Mouse (Mus musculus): ENCODE results near the gene Ncapg. TPM values are rescaled to one million over a fixed set of nuclear protein-coding genes. Genes with fewer than 3 reads are reported as not detected.
A peak's percentile ranks its signal among the peaks of the same experiment; 100 is the strongest.

Gene Ncapg
- polyA plus RNA-seq (2012; rRNA removed) = 23.2 and 29.2 TPM in 2 replicates
- polyA plus RNA-seq (2014; fragmentation: Nextera tagmentation; extraction: Ambion mirVana) = 40.6 and 43.0 TPM in 2 replicates

- Histone ChIP-seq H3K4me1 (ENCODE audit: control insufficient read depth, insufficient read depth, low read length) (peaks cover 3% of the 10 kb centered on the region; the same call in 1 of the 2 replicates), H3K9me3 (ENCODE audit: control insufficient read depth, low read length) (no peaks in the 10 kb centered on the region), H3K9ac (ENCODE audit: low read depth, low read length, severe bottlenecking) (peak within 1 kb of the TSS; percentile 73), H3K27me3 (ENCODE audit: control insufficient read depth, insufficient read depth, low read length) (no peaks in the 10 kb centered on the region), H3K4me3 (replicated peaks; ENCODE audit: low read length) (peak within 1 kb of the TSS; percentile 75), H3K4me2 (replicated peaks; ENCODE audit: low read depth, low read length, severe bottlenecking) (peak within 1 kb of the TSS; percentile 71), H3K27ac (replicated peaks; ENCODE audit: low read depth, low read length) (peak within 1 kb of the TSS; percentile 77), H3K36me3 (ENCODE audit: control insufficient read depth, insufficient read depth, low read length) (0 out of 2 replicates have a peak, but pooled peaks cover 2% of the 10 kb centered on the region)
- under 1% methylated on average over 62 of the region's 66 CpGs for WGBS
- DNase-seq (ENCODE audit: low spot score) = peak; percentile 98
- peak; percentile 16; the same call in 1 of the 2 replicates for TF ChIP-seq POLR2A (IDR thresholded peaks at IDR 0.05; ENCODE audit: borderline replicate concordance, extremely low read depth, insufficient read depth, insufficient read length)
- peak; percentile 100 for ATAC-seq (ENCODE audit: low FRiP score, low read depth)
Measured at GRCm38 (mm10) chr5:45669598-45670279, at the start of gene Ncapg. Ncapg (plus strand) TSS chr5:45669919.

GRCm38 (mm10) chr5:45621511-45621910 is 48.2 kb upstream of the Ncapg start:
- no peaks in the 10 kb centered on the region for H3K36me3 ChIP-seq (ENCODE audit: control insufficient read depth, insufficient read depth, low read length)
- H3K27ac ChIP-seq (replicated peaks; ENCODE audit: low read depth, low read length) = no peak overlapping the region
- no peak overlapping the region for H3K9ac ChIP-seq (ENCODE audit: low read depth, low read length, severe bottlenecking)
- no peaks in the 10 kb centered on the region for H3K27me3 ChIP-seq (ENCODE audit: control insufficient read depth, insufficient read depth, low read length)
- ATAC-seq (ENCODE audit: low FRiP score, low read depth) (no peak), DNase-seq (ENCODE audit: low spot score) (no peak)
- H3K4me2 ChIP-seq (replicated peaks; ENCODE audit: low read depth, low read length, severe bottlenecking) = no peak overlapping the region
- no peak overlapping the region for H3K4me3 ChIP-seq (replicated peaks; ENCODE audit: low read length)
- TF ChIP-seq POLR2A (IDR thresholded peaks at IDR 0.05; ENCODE audit: borderline replicate concordance, extremely low read depth, insufficient read depth, insufficient read length) = no peak
- WGBS = 63% methylated on average over 3 of the region's 3 CpGs
- H3K4me1 ChIP-seq (ENCODE audit: control insufficient read depth, insufficient read depth, low read length) = no peaks in the 10 kb centered on the region
- H3K9me3 ChIP-seq (ENCODE audit: control insufficient read depth, low read length) = peaks cover 8% of the 10 kb centered on the region; the same call in 1 of the 2 replicates

- H3K9ac ChIP-seq (ENCODE audit: low read depth, low read length, severe bottlenecking) = no peak overlapping the region
- TF ChIP-seq POLR2A (IDR thresholded peaks at IDR 0.05; ENCODE audit: borderline replicate concordance, extremely low read depth, insufficient read depth, insufficient read length) = no peak
Measured at GRCm38 (mm10) chr5:45627771-45628170, 41.9 kb upstream of the Ncapg start.

GRCm38 (mm10) chr5:45629470-45629869 is 40.2 kb upstream of the Ncapg start:
- no peaks in the 10 kb centered on the region for H3K36me3 ChIP-seq (ENCODE audit: control insufficient read depth, insufficient read depth, low read length)
- H3K9me3 ChIP-seq (ENCODE audit: control insufficient read depth, low read length) = 0 out of 2 replicates have a peak, but pooled peaks cover 3% of the 10 kb centered on the region
- H3K27me3 ChIP-seq (ENCODE audit: control insufficient read depth, insufficient read depth, low read length) = no peaks in the 10 kb centered on the region
- H3K4me2 ChIP-seq (replicated peaks; ENCODE audit: low read depth, low read length, severe bottlenecking) = no peak overlapping the region
- no peak overlapping the region for H3K9ac ChIP-seq (ENCODE audit: low read depth, low read length, severe bottlenecking)
- ATAC-seq (ENCODE audit: low FRiP score, low read depth) (no peak), DNase-seq (ENCODE audit: low spot score) (no peak)
- no peaks in the 10 kb centered on the region for H3K4me1 ChIP-seq (ENCODE audit: control insufficient read depth, insufficient read depth, low read length)
- no peak overlapping the region for H3K4me3 ChIP-seq (replicated peaks; ENCODE audit: low read length)
- TF ChIP-seq POLR2A (IDR thresholded peaks at IDR 0.05; ENCODE audit: borderline replicate concordance, extremely low read depth, insufficient read depth, insufficient read length) = no peak
- H3K27ac ChIP-seq (replicated peaks; ENCODE audit: low read depth, low read length) = no peak overlapping the region

More at GRCm38 (mm10) chr5:45627771-45628170, 41.9 kb upstream of the Ncapg start:
- 62% methylated on average over 1 of the region's 1 CpGs for WGBS
- DNase-seq (ENCODE audit: low spot score) (peak; percentile 3), ATAC-seq (ENCODE audit: low FRiP score, low read depth) (no peak)
- no peak overlapping the region for H3K4me3 ChIP-seq (replicated peaks; ENCODE audit: low read length)
- no peaks in the 10 kb centered on the region for H3K27me3 ChIP-seq (ENCODE audit: control insufficient read depth, insufficient read depth, low read length)
- 0 out of 2 replicates have a peak, but pooled peaks cover 8% of the 10 kb centered on the region for H3K9me3 ChIP-seq (ENCODE audit: control insufficient read depth, low read length)
- no peaks in the 10 kb centered on the region for H3K36me3 ChIP-seq (ENCODE audit: control insufficient read depth, insufficient read depth, low read length)
- no peaks in the 10 kb centered on the region for H3K4me1 ChIP-seq (ENCODE audit: control insufficient read depth, insufficient read depth, low read length)
- H3K4me2 ChIP-seq (replicated peaks; ENCODE audit: low read depth, low read length, severe bottlenecking) = no peak overlapping the region
- H3K27ac ChIP-seq (replicated peaks; ENCODE audit: low read depth, low read length) = no peak overlapping the region

- Histone ChIP-seq H3K4me1 (ENCODE audit: control insufficient read depth, insufficient read depth, low read length) (no peaks in the 10 kb centered on the region), H3K9me3 (ENCODE audit: control insufficient read depth, low read length) (no peaks in the 10 kb centered on the region), H3K27me3 (ENCODE audit: control insufficient read depth, insufficient read depth, low read length) (no peaks in the 10 kb centered on the region), H3K4me2 (replicated peaks; ENCODE audit: low read depth, low read length, severe bottlenecking) (peak overlapping the region; percentile 97; the same call in 1 of the 2 replicates), H3K27ac (replicated peaks; ENCODE audit: low read depth, low read length) (no peak overlapping the region), H3K4me3 (replicated peaks; ENCODE audit: low read length) (peak overlapping the region; percentile 62; the same call in 1 of the 2 replicates), H3K36me3 (ENCODE audit: control insufficient read depth, insufficient read depth, low read length) (no peaks in the 10 kb centered on the region), H3K9ac (ENCODE audit: low read depth, low read length, severe bottlenecking) (no peak overlapping the region)
- 0 out of 2 replicates have a peak, but pooled peaks have one; percentile 7 for ATAC-seq (ENCODE audit: low FRiP score, low read depth)
- no peak for TF ChIP-seq POLR2A (IDR thresholded peaks at IDR 0.05; ENCODE audit: borderline replicate concordance, extremely low read depth, insufficient read depth, insufficient read length)
- peak; percentile 28 for DNase-seq (ENCODE audit: low spot score)
- 27% methylated on average over 3 of the region's 3 CpGs for WGBS
Measured at GRCm38 (mm10) chr5:45638378-45638777, 31.3 kb upstream of the Ncapg start.
